Mouse (Mus musculus) midbrain, postnatal 0 days (tissue): Measurements from ENCODE around the gene Gm20388. TPM values are rescaled to one million over a fixed set of nuclear protein-coding genes. Genes with fewer than 3 reads are reported as not detected.

ENCODE experiments used
- ATAC-seq: fragments of 200-750 bp; cut with Nextera tagmentation; 2 replicates; pipeline ENCODE4 v1.8.0; 2017; ENCODE audit warnings: moderate number of reproducible peaks, mild to moderate bottlenecking, moderate TSS enrichment, moderate library complexity; ENCODE audit not compliant: low FRiP score
- DNase-seq: peaks from one replicate; pipeline ENCODE4 v3.0.0-alpha.2; 2015; ENCODE audit warnings: low spot score
- H3K27ac ChIP-seq: fragments of 300-500 bp; sonication (generic); 2 replicates; pipeline ENCODE4 v1.5.1; 2014; ENCODE audit warnings: low read depth, mild to moderate bottlenecking, low read length, mixed read lengths
- H3K27me3 ChIP-seq: fragments of 300-500 bp; sonication (generic); 2 replicates; pipeline ENCODE4 v1.6.1; 2014; ENCODE audit warnings: low read length, control low read depth, mixed read lengths; ENCODE audit not compliant: insufficient read depth
- H3K36me3 ChIP-seq: fragments of 300-500 bp; sonication (generic); 2 replicates; pipeline ENCODE4 v1.6.1; 2014; ENCODE audit warnings: low read length, control low read depth, mixed read lengths; ENCODE audit not compliant: insufficient read depth
- H3K4me1 ChIP-seq: fragments of 300-500 bp; sonication (generic); 2 replicates; pipeline ENCODE4 v1.6.1; 2014; ENCODE audit warnings: mild to moderate bottlenecking, control low read depth, antibody characterized with exemption, low read length, mixed read lengths; ENCODE audit not compliant: insufficient read depth
- H3K4me2 ChIP-seq: fragments of 300-500 bp; sonication (generic); 2 replicates; pipeline ENCODE4 v1.6.1; 2014; ENCODE audit warnings: low read depth, mild to moderate bottlenecking, low read length, mixed read lengths; ENCODE audit not compliant: poor library complexity, severe bottlenecking
- H3K4me3 ChIP-seq: fragments of 300-500 bp; sonication (generic); 2 replicates; pipeline ENCODE4 v1.5.1; 2014; ENCODE audit warnings: low read depth, mild to moderate bottlenecking, low read length, moderate library complexity
- H3K9ac ChIP-seq: fragments of 300-500 bp; sonication (generic); replicated peaks from 2 replicates; pipeline ENCODE4 v1.6.1; 2014; ENCODE audit warnings: mild to moderate bottlenecking, low read length, moderate library complexity, mixed read lengths; ENCODE audit not compliant: poor library complexity, severe bottlenecking
- H3K9me3 ChIP-seq: fragments of 300-500 bp; sonication (generic); 2 replicates; pipeline ENCODE4 v1.6.1; 2016; ENCODE audit warnings: low read length, control low read depth
- CTCF ChIP-seq: IDR thresholded peaks from 2 replicates; pipeline ENCODE4 v1.5.1; 2016; ENCODE audit warnings: antibody characterized with exemption, mild to moderate bottlenecking
- WGBS: fragments of 180-500 bp; shearing (Covaris S2); extraction: QIAGEN DNeasy Blood & Tissue Kit; methylation state at CpG from one replicate; pipeline ENCODE4 v1.1.7; 2014; 5-methylcytosine and 5-hydroxymethylcytosine counted together
- polyA plus RNA-seq: library from polyadenylated mRNA; unstranded; fragments of >200 nt; fragmentation: Nextera tagmentation; extraction: Ambion mirVana; gene quantifications from 2 replicates; pipeline ENCODE4 v1.2.1, GENCODE M21; 2015
- total RNA-seq: library from RNA; depleted of rRNA; stranded (reverse); fragments of >200 nt; gene quantifications from 2 replicates; pipeline ENCODE4 v1.2.3, GENCODE M21; 2014

The Gm20388 gene
- total and polyA plus RNA-seq, 2 experiments from 2014 or later, result 74.2 TPM; not detected in 1

GRCm38 (mm10) chr8:123477737-123478258 lies 3567.2 kb downstream of the Gm20388 start, which contains the start of gene Afg3l1:
Gene Afg3l1 (plus strand): TSS chr8:123477903.
- no peak for TF ChIP-seq CTCF
- Histone ChIP-seq H3K9ac (peak within 1 kb of the TSS; percentile 79), H3K4me2 (peak within 1 kb of the TSS; percentile 66), H3K36me3 (peaks cover 12% of the 10 kb centered on the region), H3K27ac (peak within 1 kb of the TSS; percentile 96), H3K4me3 (peak within 1 kb of the TSS; percentile 74), H3K9me3 (no peaks in the 10 kb centered on the region), H3K27me3 (no peaks in the 10 kb centered on the region), H3K4me1 (peaks cover 10% of the 10 kb centered on the region)
- DNase-seq (peak; percentile 93), ATAC-seq (peak; percentile 92)
- 0% methylated on average over 55 of the region's 58 CpGs for WGBS

DNA sequence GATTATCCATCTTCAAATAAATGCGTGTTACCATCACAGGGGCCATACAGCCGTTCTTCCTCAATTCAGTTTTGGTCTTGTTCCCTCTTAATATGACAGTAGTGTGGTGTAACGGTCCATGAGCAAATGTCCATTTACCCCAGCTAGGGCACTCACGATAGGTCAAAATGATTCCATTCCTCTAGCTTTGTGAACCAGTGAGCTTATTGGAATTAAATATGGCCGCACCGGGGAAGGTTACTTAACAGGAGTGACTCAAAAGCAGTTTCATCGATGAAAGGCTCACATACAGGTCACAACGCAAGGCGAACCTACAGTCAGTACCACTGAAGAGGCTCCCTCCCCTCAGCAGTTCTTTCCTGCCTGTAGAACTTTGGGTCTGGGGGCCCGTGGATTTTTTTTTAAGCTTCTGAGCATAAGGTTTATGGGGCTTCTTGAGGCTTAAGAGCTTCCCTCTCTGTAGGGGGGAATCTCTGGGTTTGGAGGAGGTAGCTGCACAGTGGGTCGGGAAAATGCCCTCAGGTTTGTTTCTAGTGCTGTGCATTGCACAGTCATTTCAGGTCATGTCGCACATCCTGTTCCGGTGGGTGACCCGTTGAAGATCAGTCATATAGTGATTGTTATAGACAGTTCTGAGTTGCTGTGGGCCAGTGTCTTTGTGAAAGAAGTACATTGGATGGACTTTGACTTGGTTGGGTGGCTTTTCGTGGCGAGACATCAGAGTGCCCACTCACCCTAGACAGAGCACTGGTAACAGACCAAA lies 3568.0 kb downstream of the Gm20388 start:
- Histone ChIP-seq H3K9ac (peak overlapping the region; percentile 79), H3K9me3 (no peaks in the 10 kb centered on the region), H3K4me1 (peaks cover 10% of the 10 kb centered on the region), H3K4me2 (peak overlapping the region; percentile 66), H3K27ac (peak overlapping the region; percentile 96), H3K27me3 (no peaks in the 10 kb centered on the region), H3K4me3 (peak overlapping the region; percentile 74), H3K36me3 (peaks cover 13% of the 10 kb centered on the region)
- DNase-seq (peak; percentile 42), ATAC-seq (no peak)
- no peak for TF ChIP-seq CTCF
- 35% methylated on average over 16 of the region's 16 CpGs for WGBS

DNA sequence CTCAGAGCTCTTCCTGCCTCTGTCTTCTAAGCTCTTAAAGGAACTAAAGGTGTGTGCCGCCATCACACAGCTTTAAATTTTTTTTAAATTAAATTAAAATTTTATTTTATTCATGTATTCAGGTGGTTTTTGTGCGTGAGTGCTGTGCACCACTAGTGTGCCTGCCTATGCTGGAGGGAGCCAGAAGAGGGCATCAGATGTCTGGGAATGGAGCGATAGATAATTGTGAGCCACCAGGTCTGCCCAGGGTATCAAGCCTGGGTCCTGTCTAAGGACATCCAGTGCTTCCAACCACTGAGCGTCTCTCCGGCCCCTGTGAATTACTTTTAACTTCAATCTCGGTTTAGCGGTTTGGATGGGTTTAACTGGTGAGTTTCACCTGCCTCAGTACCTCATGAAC lies 3572.0 kb downstream of the Gm20388 start:
- 0 out of 2 replicates have a peak, but pooled peaks have one; percentile 23 for TF ChIP-seq CTCF
- H3K4me3 ChIP-seq, result no peak overlapping the region
- WGBS, result 89% methylated on average over 7 of the region's 7 CpGs
- H3K9ac ChIP-seq, result no peak overlapping the region
- H3K4me1 ChIP-seq, result peaks cover 10% of the 10 kb centered on the region
- no peak overlapping the region for H3K27ac ChIP-seq
- H3K36me3 ChIP-seq, result peaks cover 39% of the 10 kb centered on the region
- ATAC-seq (no peak), DNase-seq (no peak)
- H3K27me3 ChIP-seq, result no peaks in the 10 kb centered on the region
- H3K9me3 ChIP-seq, result no peaks in the 10 kb centered on the region
- H3K4me2 ChIP-seq, result no peak overlapping the region

GRCm38 (mm10) chr8:123491280-123492075 lies 3580.8 kb downstream of the Gm20388 start:
- TF ChIP-seq CTCF, result no peak
- Histone ChIP-seq H3K36me3 (peaks cover 86% of the 10 kb centered on the region), H3K9me3 (no peaks in the 10 kb centered on the region), H3K4me1 (no peaks in the 10 kb centered on the region), H3K27ac (no peak overlapping the region), H3K27me3 (no peaks in the 10 kb centered on the region), H3K4me3 (no peak overlapping the region), H3K9ac (no peak overlapping the region), H3K4me2 (no peak overlapping the region)
- 95% methylated on average over 15 of the region's 15 CpGs for WGBS
- ATAC-seq (no peak), DNase-seq (no peak)

DNA sequence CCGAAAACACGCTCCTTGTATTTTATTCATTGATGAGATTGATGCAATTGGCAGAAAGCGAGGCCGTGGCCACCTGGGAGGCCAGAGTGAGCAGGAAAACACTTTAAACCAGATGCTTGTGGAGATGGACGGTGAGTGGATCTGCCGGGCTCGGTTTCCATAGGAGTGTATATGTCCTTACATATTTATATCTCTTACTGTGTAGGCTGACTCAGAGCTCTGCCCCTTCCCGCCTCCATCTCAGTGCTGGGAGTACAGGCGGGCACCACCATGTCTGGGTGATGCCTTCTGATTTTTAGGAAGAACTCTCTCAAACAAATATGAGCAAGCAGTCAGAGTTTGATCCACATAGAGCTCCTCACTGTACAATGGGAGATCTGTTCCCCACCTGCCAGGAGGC lies 3582.3 kb downstream of the Gm20388 start:
- Histone ChIP-seq H3K4me2 (no peak overlapping the region), H3K36me3 (peaks cover 79% of the 10 kb centered on the region), H3K4me3 (no peak overlapping the region), H3K4me1 (no peaks in the 10 kb centered on the region), H3K9ac (no peak overlapping the region), H3K27ac (no peak overlapping the region), H3K9me3 (no peaks in the 10 kb centered on the region), H3K27me3 (no peaks in the 10 kb centered on the region)
- no peak for ATAC-seq
- no peak for DNase-seq
- TF ChIP-seq CTCF, result no peak
- WGBS, result 95% methylated on average over 9 of the region's 9 CpGs
